Mouse (Mus musculus) testis, postnatal 14 days (tissue): ENCODE results near the gene Zfp777.

Experiments used
- DNase-seq: peaks from one replicate; pipeline ENCODE4 v3.0.0; 2021; ENCODE audit warnings: low spot score

Gene Zfp777

GRCm38 (mm10) chr6:48025905-48026660, 22.6 kb downstream of the Zfp777 start:
- no peak for DNase-seq

- DNase-seq = no peak
Measured at GRCm38 (mm10) chr6:48024994-48025345, 23.7 kb downstream of the Zfp777 start.

- peak; percentile 79 for DNase-seq
Measured at GRCm38 (mm10) chr6:48024330-48024993, 24.2 kb downstream of the Zfp777 start.

- DNase-seq = no peak
Measured at GRCm38 (mm10) chr6:48022672-48023071, 26.0 kb downstream of the Zfp777 start.

- DNase-seq = no peak
Measured at GRCm38 (mm10) chr6:48021678-48022077, 27.0 kb downstream of the Zfp777 start.

GRCm38 (mm10) chr6:48020006-48020405, 28.7 kb downstream of the Zfp777 start:
- DNase-seq = no peak

GRCm38 (mm10) chr6:48016841-48017240, 31.9 kb downstream of the Zfp777 start:
- DNase-seq = no peak

- DNase-seq = peak; percentile 83
Measured at GRCm38 (mm10) chr6:48016090-48016521, 32.6 kb downstream of the Zfp777 start.

- no peak for DNase-seq
Measured at GRCm38 (mm10) chr6:48010727-48011126, 38.0 kb downstream of the Zfp777 start.

GRCm38 (mm10) chr6:47995661-47996060, 53.0 kb downstream of the Zfp777 start:
- no peak for DNase-seq

- DNase-seq = no peak
Measured at GRCm38 (mm10) chr6:47983936-47984335, 64.8 kb downstream of the Zfp777 start.

- DNase-seq = peak; percentile 81
Measured at GRCm38 (mm10) chr6:47978897-47979368, 69.8 kb downstream of the Zfp777 start.

GRCm38 (mm10) chr6:47974599-47974998, 74.1 kb downstream of the Zfp777 start:
- DNase-seq = no peak
